Mouse (Mus musculus): ENCODE results near the gene Gm20830.
"Not testable (repeated sequence)": the region's sequence is repeated elsewhere in the genome, so short reads cannot be mapped to it uniquely, and the experiment has no call there.

Gene Gm20830

GRCm38 (mm10) chrY:6918182-6918581 lies at the start of gene Gm20830:
Gene Gm20830 (minus strand): TSS chrY:6918282.
- DNase-seq (ENCODE audit: extremely low spot score), result not testable (repeated sequence)

All from embryo, embryonic 9.5 days (tissue).